Mouse (Mus musculus) thymus, adult 2 months (tissue): ENCODE results near the gene Efl1. TPM values are rescaled to one million over a fixed set of nuclear protein-coding genes. Genes with fewer than 3 reads are reported as not detected.
A peak's percentile ranks its signal among the peaks of the same experiment; 100 is the strongest.

Experiments
- DNase-seq: peaks from one replicate; pipeline ENCODE4 v3.0.0; 2021
- H3K27ac ChIP-seq: fragments of 200-500 bp; 2 replicates; pipeline ENCODE4 v1.5.1; 2012; ENCODE audit warnings: low read length, control low read depth; ENCODE audit not compliant: control insufficient read depth, insufficient read depth
- H3K27me3 ChIP-seq: fragments of 200-500 bp; 2 replicates; pipeline ENCODE4 v1.6.1; 2012; ENCODE audit warnings: mild to moderate bottlenecking, low read length, moderate library complexity, mixed read lengths; ENCODE audit not compliant: control insufficient read depth, insufficient read depth
- H3K36me3 ChIP-seq: fragments of 200-500 bp; 2 replicates; pipeline ENCODE4 v1.6.1; 2012; ENCODE audit warnings: mild to moderate bottlenecking, low read length, moderate library complexity; ENCODE audit not compliant: control insufficient read depth, insufficient read depth
- H3K4me1 ChIP-seq: fragments of 200-500 bp; replicated peaks from 2 replicates; pipeline ENCODE4 v1.6.1; 2012; ENCODE audit warnings: low read length; ENCODE audit not compliant: control insufficient read depth, insufficient read depth
- H3K4me3 ChIP-seq: fragments of 200-500 bp; 2 replicates; pipeline ENCODE4 v1.5.1; 2012; ENCODE audit warnings: mild to moderate bottlenecking, low read length, control low read depth, moderate library complexity; ENCODE audit not compliant: control insufficient read depth, insufficient read depth
- CTCF ChIP-seq: fragments of 200-500 bp; IDR thresholded peaks from 2 replicates; pipeline ENCODE4 v1.5.1; 2012; ENCODE audit warnings: mild to moderate bottlenecking, control low read depth, low read length, moderate library complexity, borderline replicate concordance; ENCODE audit not compliant: control insufficient read depth, poor library complexity, insufficient read depth; ENCODE audit errors: extremely low read depth
- POLR2A ChIP-seq: fragments of 200-500 bp; IDR thresholded peaks from 2 replicates; pipeline ENCODE4 v1.6.1; 2012; ENCODE audit warnings: mild to moderate bottlenecking, low read length, control low read depth, moderate library complexity; ENCODE audit not compliant: control insufficient read depth, poor library complexity, insufficient read depth; ENCODE audit errors: extremely low read depth
- WGBS: fragments of 180-500 bp; shearing (Covaris S2); methylation state at CpG from one replicate; pipeline ENCODE4 v1.1.7; 2018; 5-methylcytosine and 5-hydroxymethylcytosine counted together
- polyA plus RNA-seq: library from polyadenylated mRNA; depleted of rRNA; stranded (reverse); fragments of >200 nt; gene quantifications from 2 replicates; pipeline ENCODE4 v1.2.3, GENCODE M21; 2012

Efl1 gene
- polyA plus RNA-seq, 1 experiment = 7.9 TPM

GRCm38 (mm10) chr7:82691021-82691738, 42.8 kb downstream of the Efl1 start:
- TF ChIP-seq POLR2A (no peak), CTCF (no peak)
- peaks cover 26% of the 10 kb centered on the region for H3K36me3 ChIP-seq
- 24% methylated on average over 6 of the region's 6 CpGs for WGBS
- no peaks in the 10 kb centered on the region for H3K27me3 ChIP-seq
- no peak for DNase-seq
- H3K27ac ChIP-seq = peak overlapping the region; percentile 64
- peaks cover 7% of the 10 kb centered on the region for H3K4me1 ChIP-seq
- no peak overlapping the region for H3K4me3 ChIP-seq

GRCm38 (mm10) chr7:82697668-82698067, 49.3 kb downstream of the Efl1 start:
- no peaks in the 10 kb centered on the region for H3K27me3 ChIP-seq
- no peaks in the 10 kb centered on the region for H3K4me1 ChIP-seq
- H3K36me3 ChIP-seq = peaks cover 30% of the 10 kb centered on the region
- no peak for DNase-seq
- no peak overlapping the region for H3K4me3 ChIP-seq
- WGBS = 91% methylated on average over 8 of the region's 8 CpGs
- no peak overlapping the region for H3K27ac ChIP-seq
- no peak for TF ChIP-seq POLR2A
- TF ChIP-seq CTCF = peak; percentile 68; the same call in 1 of the 2 replicates

- Histone ChIP-seq H3K4me3 (no peak overlapping the region), H3K27me3 (no peaks in the 10 kb centered on the region), H3K27ac (no peak overlapping the region), H3K36me3 (peaks cover 21% of the 10 kb centered on the region), H3K4me1 (no peaks in the 10 kb centered on the region)
- TF ChIP-seq CTCF (no peak), POLR2A (no peak)
- WGBS = 51% methylated on average over 3 of the region's 3 CpGs
- no peak for DNase-seq
Measured at GRCm38 (mm10) chr7:82698968-82699367, 50.6 kb downstream of the Efl1 start.

GRCm38 (mm10) chr7:82702384-82703343, 54.2 kb downstream of the Efl1 start:
- H3K27ac ChIP-seq = no peak overlapping the region
- no peaks in the 10 kb centered on the region for H3K27me3 ChIP-seq
- WGBS = 91% methylated on average over 5 of the region's 5 CpGs
- no peak for TF ChIP-seq CTCF
- TF ChIP-seq POLR2A = no peak
- no peaks in the 10 kb centered on the region for H3K4me1 ChIP-seq
- peaks cover 7% of the 10 kb centered on the region; the same call in 1 of the 2 replicates for H3K36me3 ChIP-seq
- no peak for DNase-seq
- no peak overlapping the region for H3K4me3 ChIP-seq

- no peak for DNase-seq
- TF ChIP-seq POLR2A (no peak), CTCF (no peak)
- 97% methylated on average over 4 of the region's 4 CpGs for WGBS
Measured at GRCm38 (mm10) chr7:82709172-82709571, 60.8 kb downstream of the Efl1 start.

GRCm38 (mm10) chr7:82715210-82715911, 66.9 kb downstream of the Efl1 start:
- 70% methylated on average over 7 of the region's 7 CpGs for WGBS

More at GRCm38 (mm10) chr7:82709172-82709571, 60.8 kb downstream of the Efl1 start:
- no peak overlapping the region for H3K4me3 ChIP-seq
- H3K27ac ChIP-seq = no peak overlapping the region
- H3K27me3 ChIP-seq = no peaks in the 10 kb centered on the region
- no peaks in the 10 kb centered on the region for H3K36me3 ChIP-seq
- H3K4me1 ChIP-seq = no peaks in the 10 kb centered on the region

More at GRCm38 (mm10) chr7:82715210-82715911, 66.9 kb downstream of the Efl1 start:
- Histone ChIP-seq H3K27ac (no peak overlapping the region), H3K27me3 (no peaks in the 10 kb centered on the region), H3K4me1 (no peaks in the 10 kb centered on the region), H3K36me3 (no peaks in the 10 kb centered on the region), H3K4me3 (no peak overlapping the region)
- peak; percentile 50 for DNase-seq
- TF ChIP-seq POLR2A = no peak
- no peak for TF ChIP-seq CTCF
